Mouse (Mus musculus) lung, postnatal 0 days (tissue): ENCODE measurements around the gene Ccdc126. TPM values are rescaled to one million over a fixed set of nuclear protein-coding genes. Genes with fewer than 3 reads are reported as not detected.
A peak's percentile ranks its signal among the peaks of the same experiment; 100 is the strongest.

Experiments used
- ATAC-seq: fragments of 200-750 bp; cut with Nextera tagmentation; 2 replicates; pipeline ENCODE4 v1.8.0; 2017; ENCODE audit warnings: moderate library complexity
- DNase-seq: peaks from one replicate; pipeline ENCODE4 v3.0.0-alpha.2; 2016; ENCODE audit warnings: low spot score
- H3K27ac ChIP-seq: fragments of 300-500 bp; sonication (generic); 2 replicates; pipeline ENCODE4 v1.5.1; 2014; ENCODE audit warnings: antibody characterized with exemption, mild to moderate bottlenecking, low read length, mixed read lengths
- H3K27me3 ChIP-seq: fragments of 300-500 bp; sonication (generic); replicated peaks from 2 replicates; pipeline ENCODE4 v1.6.1; 2014; ENCODE audit warnings: low read length, mixed read lengths; ENCODE audit not compliant: insufficient read depth
- H3K36me3 ChIP-seq: fragments of 300-500 bp; sonication (generic); 2 replicates; pipeline ENCODE4 v1.6.1; 2014; ENCODE audit warnings: low read length, mixed read lengths; ENCODE audit not compliant: insufficient read depth
- H3K4me1 ChIP-seq: fragments of 300-500 bp; sonication (generic); 2 replicates; pipeline ENCODE4 v1.6.1; 2014; ENCODE audit warnings: antibody characterized with exemption, low read depth, low read length, mixed read lengths; ENCODE audit not compliant: insufficient read depth
- H3K4me2 ChIP-seq: fragments of 300-500 bp; sonication (generic); replicated peaks from 2 replicates; pipeline ENCODE4 v1.6.1; 2014; ENCODE audit warnings: low read depth, mild to moderate bottlenecking, low read length, moderate library complexity, mixed read lengths
- H3K4me3 ChIP-seq: fragments of 300-500 bp; sonication (generic); 2 replicates; pipeline ENCODE4 v1.5.1; 2014; ENCODE audit warnings: low read depth, low read length
- H3K9ac ChIP-seq: fragments of 300-500 bp; sonication (generic); replicated peaks from 2 replicates; pipeline ENCODE4 v1.6.1; 2014; ENCODE audit warnings: low read depth, mild to moderate bottlenecking
- H3K9me3 ChIP-seq: fragments of 300-500 bp; sonication (generic); 2 replicates; pipeline ENCODE4 v1.6.1; 2016; ENCODE audit warnings: low read length, mixed read lengths
- CTCF ChIP-seq: IDR thresholded peaks from 2 replicates; pipeline ENCODE4 v1.5.1; 2016; ENCODE audit warnings: antibody characterized with exemption, mild to moderate bottlenecking
- EP300 ChIP-seq: IDR thresholded peaks from 2 replicates; pipeline ENCODE4 v1.6.1; 2016; ENCODE audit warnings: antibody characterized with exemption, mild to moderate bottlenecking, control low read depth
- WGBS: fragments of 180-500 bp; shearing (Covaris S2); extraction: QIAGEN DNeasy Blood & Tissue Kit; methylation state at CpG from one replicate; pipeline ENCODE4 v1.1.7; 2014; 5-methylcytosine and 5-hydroxymethylcytosine counted together
- polyA plus RNA-seq: library from polyadenylated mRNA; unstranded; fragments of >200 nt; fragmentation: Nextera tagmentation; extraction: Ambion mirVana; gene quantifications from 2 replicates; pipeline ENCODE4 v1.2.1, GENCODE M21; 2015

The Ccdc126 gene
- polyA plus RNA-seq, 1 experiment from 2014 or later = 14.8 TPM

DNA sequence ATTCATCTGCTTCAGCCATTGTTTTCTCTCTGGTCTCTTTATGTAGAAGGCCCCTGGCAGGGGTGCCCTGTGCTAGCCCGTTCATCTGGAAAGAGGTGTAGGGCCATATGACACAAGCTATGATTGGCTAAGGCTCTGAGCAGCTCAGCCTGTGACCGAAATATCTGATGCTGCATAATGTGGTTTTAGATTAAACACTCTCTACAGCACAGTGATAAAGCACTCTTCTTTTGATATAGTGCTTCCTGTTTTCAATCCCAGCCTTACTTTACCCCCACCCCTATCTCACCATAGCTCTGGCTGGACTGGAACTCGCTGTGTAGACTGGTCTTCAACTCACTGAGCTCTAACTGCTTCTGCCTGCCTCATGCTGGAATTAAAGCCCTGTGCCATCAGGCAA lies 2.3 kb downstream of the Ccdc126 start:
- H3K4me1 ChIP-seq = peaks cover 5% of the 10 kb centered on the region; the same call in 1 of the 2 replicates
- TF ChIP-seq EP300 (no peak), CTCF (no peak)
- ATAC-seq (no peak), DNase-seq (no peak)
- WGBS = 55% methylated on average over 3 of the region's 3 CpGs
- no peaks in the 10 kb centered on the region for H3K9me3 ChIP-seq
- H3K4me3 ChIP-seq = no peak overlapping the region
- no peak overlapping the region for H3K27ac ChIP-seq
- no peak overlapping the region for H3K4me2 ChIP-seq
- no peak overlapping the region for H3K9ac ChIP-seq
- H3K36me3 ChIP-seq = no peaks in the 10 kb centered on the region
- H3K27me3 ChIP-seq = no peaks in the 10 kb centered on the region

GRCm38 (mm10) chr6:49322056-49322455 lies 3.0 kb downstream of the Ccdc126 start:
- Histone ChIP-seq H3K4me2 (no peak overlapping the region), H3K36me3 (no peaks in the 10 kb centered on the region), H3K27me3 (no peaks in the 10 kb centered on the region), H3K9ac (no peak overlapping the region), H3K9me3 (no peaks in the 10 kb centered on the region), H3K4me3 (no peak overlapping the region), H3K27ac (no peak overlapping the region), H3K4me1 (peaks cover 5% of the 10 kb centered on the region; the same call in 1 of the 2 replicates)
- TF ChIP-seq CTCF (no peak), EP300 (no peak)
- peak; percentile 19 for DNase-seq
- no peak for ATAC-seq

- Histone ChIP-seq H3K4me1 (peaks cover 5% of the 10 kb centered on the region; the same call in 1 of the 2 replicates), H3K4me3 (no peak overlapping the region), H3K36me3 (no peaks in the 10 kb centered on the region), H3K9me3 (no peaks in the 10 kb centered on the region), H3K9ac (no peak overlapping the region), H3K27ac (no peak overlapping the region), H3K27me3 (no peaks in the 10 kb centered on the region), H3K4me2 (no peak overlapping the region)
- peak; percentile 7 for DNase-seq
- WGBS = 28% methylated on average over 2 of the region's 2 CpGs
- no peak for ATAC-seq
- no peak for TF ChIP-seq EP300
- TF ChIP-seq CTCF = no peak
These were observed 3.9 kb downstream of the Ccdc126 start for GRCm38 (mm10) chr6:49322986-49323385.

DNA sequence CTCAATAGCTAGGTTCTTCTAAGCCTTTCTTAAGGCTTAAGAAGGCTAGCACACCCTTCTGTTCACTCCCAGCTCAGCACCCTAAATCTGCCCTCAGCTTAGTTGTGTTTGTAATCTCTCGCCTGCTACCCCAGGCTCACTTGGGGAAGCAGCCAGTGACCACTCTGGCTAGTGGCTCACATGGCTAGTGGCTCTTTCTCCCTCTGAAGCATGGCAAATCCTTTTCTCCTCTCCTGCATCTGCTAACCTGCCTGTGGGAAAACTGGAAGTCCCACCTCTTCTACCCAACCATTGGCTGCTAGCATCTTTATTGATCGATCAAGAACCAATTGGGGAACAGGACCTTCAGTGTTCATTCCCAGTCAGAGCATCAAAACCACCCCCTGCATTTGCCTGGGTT lies 5.5 kb downstream of the Ccdc126 start:
- 91% methylated on average over 2 of the region's 2 CpGs for WGBS
- Histone ChIP-seq H3K4me1 (peaks cover 5% of the 10 kb centered on the region; the same call in 1 of the 2 replicates), H3K4me3 (no peak overlapping the region), H3K4me2 (no peak overlapping the region), H3K9ac (no peak overlapping the region), H3K36me3 (no peaks in the 10 kb centered on the region), H3K27me3 (no peaks in the 10 kb centered on the region), H3K27ac (no peak overlapping the region), H3K9me3 (no peaks in the 10 kb centered on the region)
- DNase-seq = no peak
- ATAC-seq = no peak
- TF ChIP-seq EP300 (no peak), CTCF (no peak)

- no peaks in the 10 kb centered on the region for H3K4me1 ChIP-seq
- no peaks in the 10 kb centered on the region for H3K9me3 ChIP-seq
- DNase-seq (no peak), ATAC-seq (no peak)
- WGBS = 68% methylated on average over 1 of the region's 1 CpGs
- H3K9ac ChIP-seq = no peak overlapping the region
- no peaks in the 10 kb centered on the region for H3K27me3 ChIP-seq
- no peak overlapping the region for H3K4me3 ChIP-seq
- no peak overlapping the region for H3K27ac ChIP-seq
- H3K4me2 ChIP-seq = no peak overlapping the region
- TF ChIP-seq EP300 (no peak), CTCF (no peak)
- H3K36me3 ChIP-seq = no peaks in the 10 kb centered on the region
These were observed 6.2 kb downstream of the Ccdc126 start for GRCm38 (mm10) chr6:49325294-49325693.

GRCm38 (mm10) chr6:49326846-49327245 lies 7.8 kb downstream of the Ccdc126 start:
- Histone ChIP-seq H3K36me3 (no peaks in the 10 kb centered on the region), H3K27ac (no peak overlapping the region), H3K9ac (no peak overlapping the region), H3K9me3 (no peaks in the 10 kb centered on the region), H3K4me3 (no peak overlapping the region), H3K4me1 (no peaks in the 10 kb centered on the region), H3K27me3 (no peaks in the 10 kb centered on the region), H3K4me2 (no peak overlapping the region)
- ATAC-seq (no peak), DNase-seq (no peak)
- WGBS = 79% methylated on average over 3 of the region's 3 CpGs
- TF ChIP-seq EP300 = no peak
- TF ChIP-seq CTCF = no peak
